Mouse (Mus musculus): Measurements from ENCODE around the gene Ggnbp2. TPM values are rescaled to one million over a fixed set of nuclear protein-coding genes. Genes with fewer than 3 reads are reported as not detected.

Gene Ggnbp2
- total RNA-seq, 2 experiments from 2014 or later: 30.6 to 40.6 TPM

Small RNAs within 50 kb of the gene (microRNA-seq; reads per million reads assigned to microRNA genes)
- 0 reads per million in 2 experiments for gene Gm23564

Other genes starting within 250 kb of the Ggnbp2 start
- 1 to 10 TPM; 6.0 to 8.9 TPM for gene Mrm1, start 51.3 kb downstream of the Ggnbp2 start, total RNA-seq (2021)
- gene Dhrs11, start 41.8 kb downstream of the Ggnbp2 start, total RNA-seq (2021): 10 to 100 TPM; 30.6 to 33.4 TPM
- gene Myo19, start 9.3 kb upstream of the Ggnbp2 start, total RNA-seq (2021): 1 to 10 TPM; 1.9 to 3.6 TPM
- 1 to 10 TPM; 4.0 to 5.5 TPM for gene Pigw, start 9.5 kb upstream of the Ggnbp2 start, total RNA-seq (2021)
- 10 to 100 TPM; 11.7 to 12.8 TPM for gene Znhit3, start 45.5 kb upstream of the Ggnbp2 start, total RNA-seq (2021)
- 10 to 100 TPM; 12.9 to 14.6 TPM for gene Car4, start 87.0 kb upstream of the Ggnbp2 start, total RNA-seq (2021)